Mouse (Mus musculus) kidney, adult 8-10 months (tissue): ENCODE data around the gene Tmed8.
A peak's percentile ranks its signal among the peaks of the same experiment; 100 is the strongest.
"Not testable (repeated sequence)": the region's sequence is repeated elsewhere in the genome, so short reads cannot be mapped to it uniquely, and the experiment has no call there.

ENCODE experiments used
- DNase-seq, 2 experiments: peaks; one replicate each; pipeline ENCODE4 v3.0.0; 2022

The Tmed8 gene

GRCm38 (mm10) chr12:87158099-87158498, 42.2 kb downstream of the Tmed8 start:
- DNase-seq = no peak

- DNase-seq = peak; percentile 87 to 91
Observed at GRCm38 (mm10) chr12:87157361-87157760, 42.9 kb downstream of the Tmed8 start.

- DNase-seq = not testable (repeated sequence)
Observed at GRCm38 (mm10) chr12:87154448-87154847, 45.8 kb downstream of the Tmed8 start.

- DNase-seq = no peak
Observed at GRCm38 (mm10) chr12:87149471-87149870, 50.8 kb downstream of the Tmed8 start.

DNA sequence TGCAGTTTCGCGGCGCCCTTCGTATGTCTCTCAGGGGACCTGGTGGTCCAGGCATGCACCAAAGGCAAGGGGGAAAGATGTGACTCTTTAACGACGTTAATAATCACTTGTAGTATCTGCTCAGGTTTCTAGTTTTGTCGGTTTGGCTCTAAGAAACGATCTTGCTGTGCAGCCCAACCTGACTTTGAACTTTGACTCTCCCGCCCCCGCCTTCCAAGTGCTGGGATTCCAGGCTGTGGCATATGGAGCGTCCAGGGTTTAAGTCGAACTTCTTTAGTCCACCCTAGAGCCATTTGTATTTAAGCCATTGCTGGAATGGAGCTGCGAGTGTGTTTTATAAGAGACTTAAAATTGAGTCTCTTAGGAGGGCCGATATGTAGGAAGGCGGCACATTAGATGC, 52.1 kb downstream of the Tmed8 start:
- DNase-seq = peak; percentile 55 to 69

GRCm38 (mm10) chr12:87147395-87148089, 52.7 kb downstream of the Tmed8 start, which contains the start of gene Pomt2:
Gene Pomt2, minus strand, starts transcription at chr12:87147968.
- peak; percentile 95 to 97 for DNase-seq

GRCm38 (mm10) chr12:87146966-87147365, 53.3 kb downstream of the Tmed8 start, which contains the start of gene Gstz1:
Gene Gstz1, plus strand, starts transcription at chr12:87147165.
- DNase-seq = peak; percentile 91

DNA sequence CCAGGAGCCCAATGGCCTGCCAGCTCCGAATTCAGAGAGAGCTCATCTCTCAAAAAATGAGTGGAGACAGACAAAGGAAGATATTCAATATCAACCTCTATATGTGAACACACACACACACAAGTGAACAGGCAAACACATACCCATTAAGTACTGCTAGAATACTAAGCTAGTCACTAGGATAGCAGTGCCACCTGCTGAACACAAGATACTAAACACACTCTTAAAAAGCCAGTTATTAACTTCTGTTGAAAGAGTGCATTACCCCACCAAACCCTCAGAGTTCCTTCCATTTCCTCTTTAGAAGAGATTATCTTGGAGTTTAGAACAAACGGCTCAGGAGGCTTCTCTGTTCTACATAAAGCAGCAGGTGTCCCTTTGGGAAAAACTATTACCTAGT, 58.1 kb downstream of the Tmed8 start:
- no peak for DNase-seq

DNA sequence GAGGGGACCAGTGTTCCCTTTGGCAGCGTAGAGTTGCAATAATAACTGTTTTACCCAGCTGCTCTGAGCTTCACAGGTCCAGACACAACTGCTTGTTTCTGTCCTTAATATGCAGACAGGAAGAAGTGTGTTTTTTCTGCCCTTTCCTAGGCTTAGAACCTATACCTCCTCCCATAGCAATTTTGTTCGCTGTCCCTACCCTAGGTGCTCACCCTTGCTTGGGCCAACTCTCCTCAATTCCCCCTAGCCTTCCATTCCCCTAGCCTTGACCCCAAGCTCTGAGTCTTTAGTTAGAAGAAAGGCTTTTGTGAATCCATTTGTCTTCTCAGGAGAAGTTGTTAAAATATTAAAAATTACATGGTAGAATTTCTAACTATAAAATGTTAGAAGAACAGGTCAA, 61.5 kb downstream of the Tmed8 start:
- no peak for DNase-seq

DNA sequence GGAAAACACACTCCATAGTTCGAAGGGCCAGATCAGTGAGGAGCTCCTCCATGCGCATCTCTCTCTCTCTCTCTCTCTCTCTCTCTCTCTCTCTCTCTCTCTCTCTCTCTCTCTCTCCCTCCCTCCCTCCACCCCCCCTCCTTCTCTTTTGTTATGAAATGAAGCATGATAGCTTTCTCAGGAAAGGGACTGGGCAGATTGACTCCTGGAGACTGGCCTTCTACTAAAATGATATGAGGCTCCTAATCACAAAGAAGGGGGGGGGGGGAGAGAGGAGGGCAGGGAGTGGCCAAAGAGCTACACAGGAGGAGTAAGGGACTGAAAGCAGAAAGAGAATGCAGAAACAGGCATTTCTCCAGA, 61.9 kb downstream of the Tmed8 start:
- DNase-seq = no peak

DNA sequence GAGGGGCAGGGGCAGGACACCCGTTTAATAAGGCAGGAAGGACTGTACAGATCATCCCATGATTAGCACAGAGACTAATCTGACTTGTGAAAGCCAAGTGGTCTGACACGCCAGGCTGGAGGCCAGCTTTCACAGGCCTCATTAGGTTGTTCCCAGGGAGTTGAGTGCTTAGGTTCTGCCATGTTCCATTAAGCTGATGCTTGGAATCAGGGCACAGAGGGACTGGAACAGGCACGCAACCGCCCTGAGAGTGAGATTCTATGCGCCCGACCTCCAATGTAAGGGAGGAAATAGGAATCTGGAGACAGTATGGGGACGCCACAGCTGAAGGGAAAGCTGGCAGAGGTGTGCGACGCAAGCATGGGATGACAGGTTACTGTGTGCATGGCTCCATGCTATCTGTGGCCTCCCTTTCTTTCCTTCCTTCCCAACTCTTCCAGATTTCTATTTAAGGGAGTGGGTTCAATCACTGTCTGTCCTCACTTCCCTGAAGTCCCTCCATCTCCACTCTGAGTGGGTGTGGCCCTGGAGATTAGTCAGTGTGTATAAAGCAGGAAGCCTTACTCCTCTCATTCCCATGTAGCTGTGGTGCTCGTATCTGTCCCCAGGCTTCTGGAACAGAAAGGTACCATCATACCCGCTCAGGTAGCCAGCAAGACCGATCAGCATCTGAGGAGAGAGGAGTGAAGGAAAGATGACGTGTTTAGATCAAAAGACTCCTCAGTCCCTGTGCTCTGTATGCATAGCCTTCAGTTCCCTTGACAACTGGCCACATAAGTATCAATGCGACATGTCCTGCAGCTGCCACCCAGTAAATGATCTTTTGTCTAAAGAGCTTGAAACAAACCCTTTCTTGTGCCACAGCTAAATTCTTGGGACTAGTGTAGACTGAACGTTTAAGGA, 62.6 kb downstream of the Tmed8 start:
- no peak for DNase-seq

GRCm38 (mm10) chr12:87132784-87133183, 67.5 kb downstream of the Tmed8 start:
- DNase-seq = no peak

- no peak for DNase-seq
Observed at GRCm38 (mm10) chr12:87132210-87132609, 68.0 kb downstream of the Tmed8 start.

DNA sequence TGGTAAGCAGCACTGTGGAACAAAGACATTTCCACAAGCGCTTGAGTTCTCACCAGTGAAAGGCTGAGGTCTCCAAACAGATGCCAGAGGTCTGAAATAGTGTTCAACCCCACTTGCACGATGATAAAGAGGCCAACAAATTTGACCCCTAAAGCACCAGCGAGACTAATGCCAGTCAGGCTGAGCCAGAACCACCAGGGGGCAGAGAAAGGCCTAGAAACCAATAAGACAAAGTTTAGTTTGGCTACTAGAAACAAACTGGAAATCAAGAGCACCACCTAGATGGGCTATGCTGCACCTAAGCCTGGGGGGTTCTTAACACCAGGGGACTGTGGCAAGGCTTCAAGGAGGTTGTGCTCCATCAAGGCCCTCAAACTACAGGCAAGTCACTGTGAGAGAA, 68.6 kb downstream of the Tmed8 start:
- DNase-seq = peak in 1 of 2 experiments; percentile 46

GRCm38 (mm10) chr12:87131181-87131580, 69.1 kb downstream of the Tmed8 start:
- no peak for DNase-seq

GRCm38 (mm10) chr12:87130224-87130623, 70.0 kb downstream of the Tmed8 start:
- DNase-seq = no peak

DNA sequence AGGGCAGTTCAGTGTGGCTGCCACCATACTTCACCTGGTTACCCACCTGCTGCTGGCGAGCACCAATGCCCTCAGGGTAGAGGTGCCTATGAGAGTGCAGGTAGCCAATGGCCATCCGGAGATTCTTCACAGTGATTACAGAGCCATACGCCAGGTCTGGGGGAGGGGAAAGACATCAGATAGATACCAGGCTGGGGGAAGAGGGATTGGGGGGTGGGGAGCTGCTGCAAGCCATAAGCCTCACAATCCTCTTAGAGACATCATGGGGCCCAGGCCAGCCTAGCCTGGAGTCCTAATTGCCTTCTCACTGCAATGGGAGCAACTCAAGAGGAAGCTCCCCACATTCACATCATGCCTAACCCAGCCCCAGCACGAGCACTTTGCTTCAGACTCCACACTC, 73.0 kb downstream of the Tmed8 start:
- no peak for DNase-seq

DNA sequence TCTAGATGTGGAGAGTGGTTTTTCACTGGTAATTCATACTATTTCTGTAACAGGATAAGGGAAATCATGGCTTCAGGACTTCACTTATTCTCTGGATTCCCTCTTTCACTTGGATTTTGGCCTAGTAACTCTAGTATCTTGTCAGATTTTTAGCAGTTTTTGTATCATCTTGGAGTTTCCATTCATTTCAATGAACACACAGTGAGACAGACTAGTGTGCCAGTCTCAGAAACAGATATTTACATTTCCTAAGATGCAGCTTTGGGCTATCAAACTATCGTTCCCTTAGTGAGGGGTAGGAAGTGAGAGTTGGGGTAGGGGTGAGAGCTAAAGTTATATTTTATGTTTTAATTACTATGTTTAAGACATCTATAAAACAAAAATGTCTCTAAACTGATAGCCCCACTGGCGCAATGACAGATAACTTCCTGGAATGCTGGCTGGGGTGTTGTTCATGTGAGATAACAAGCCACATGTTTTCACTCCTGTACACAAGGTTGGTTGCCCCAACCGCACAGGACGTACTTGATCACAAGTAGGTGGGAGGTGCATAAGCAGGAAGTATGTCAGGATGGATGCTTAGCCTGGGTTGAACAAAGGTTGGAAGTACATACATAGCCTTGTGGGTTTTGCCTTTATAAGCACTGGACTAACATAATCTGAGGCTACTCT, 78.2 kb downstream of the Tmed8 start:
- DNase-seq = no peak
